Mouse (Mus musculus): ENCODE measurements around the gene Arhgef28.

DNA sequence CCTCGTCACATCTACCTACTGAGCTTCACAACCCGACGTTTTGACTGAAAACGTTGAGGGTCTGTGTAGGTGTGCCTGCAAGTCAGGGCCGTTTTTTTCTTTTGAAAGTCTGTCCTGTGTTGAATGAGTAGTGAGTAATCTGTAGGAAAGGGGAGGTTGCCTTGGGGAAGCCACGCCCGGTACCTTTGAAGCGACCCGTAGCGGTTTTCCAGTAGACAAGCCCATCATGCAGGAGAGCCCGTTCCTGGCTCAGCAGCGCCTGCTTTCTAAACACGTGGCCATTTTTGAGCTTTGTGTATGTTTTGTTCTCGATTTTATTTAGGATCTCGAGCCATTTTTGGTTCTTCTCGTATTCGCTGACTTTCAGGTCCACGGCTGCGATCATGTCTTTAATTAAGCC lies 252.7 kb downstream of the Arhgef28 start:
- TF ChIP-seq CTCF (IDR thresholded peaks at IDR 0.05; ENCODE audit: low read depth, low read length) (no peak), GATA1 (IDR thresholded peaks at IDR 0.05; ENCODE audit: borderline replicate concordance, low read length) (no peak)
